Mouse (Mus musculus) spleen, adult 12 weeks (tissue): ENCODE data around the gene Tmem39a.

Experiments
- DNase-seq: peaks from one replicate; pipeline ENCODE4 v3.0.0; 2022; ENCODE audit warnings: low spot score

Tmem39a gene

DNA sequence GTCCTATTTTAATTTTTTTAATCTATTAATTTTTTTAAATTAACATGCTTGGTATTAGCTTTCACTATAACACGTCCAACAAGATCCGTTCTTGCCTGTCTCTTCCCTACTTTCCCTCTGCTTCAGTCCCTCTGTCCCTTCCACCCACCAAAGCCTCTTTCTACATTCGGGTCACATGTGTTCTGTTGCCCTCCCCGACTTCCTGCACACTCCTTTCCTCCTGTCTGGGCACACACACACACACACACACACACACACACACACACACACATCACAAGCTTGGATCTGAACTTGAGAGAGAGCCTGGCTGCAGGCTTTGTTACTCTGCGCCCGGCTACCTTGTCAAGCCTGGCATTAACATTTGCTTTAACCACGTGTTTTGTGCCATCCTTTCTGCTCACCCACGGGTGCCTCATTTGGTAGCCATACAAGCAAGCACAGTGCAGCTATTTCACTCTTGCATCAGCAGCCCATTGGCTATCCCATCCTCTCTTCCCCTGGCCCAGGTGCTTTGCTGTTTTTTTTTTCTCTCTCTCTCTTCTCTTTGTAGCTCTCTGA lies 77.4 kb downstream of the Tmem39a start:
- no peak for DNase-seq

- DNase-seq, result no peak
Observed at GRCm38 (mm10) chr16:38636682-38637081, 78.2 kb downstream of the Tmem39a start.

- no peak for DNase-seq
Observed at GRCm38 (mm10) chr16:38637085-38637484, 78.6 kb downstream of the Tmem39a start.
